In the genomic region with DNA sequence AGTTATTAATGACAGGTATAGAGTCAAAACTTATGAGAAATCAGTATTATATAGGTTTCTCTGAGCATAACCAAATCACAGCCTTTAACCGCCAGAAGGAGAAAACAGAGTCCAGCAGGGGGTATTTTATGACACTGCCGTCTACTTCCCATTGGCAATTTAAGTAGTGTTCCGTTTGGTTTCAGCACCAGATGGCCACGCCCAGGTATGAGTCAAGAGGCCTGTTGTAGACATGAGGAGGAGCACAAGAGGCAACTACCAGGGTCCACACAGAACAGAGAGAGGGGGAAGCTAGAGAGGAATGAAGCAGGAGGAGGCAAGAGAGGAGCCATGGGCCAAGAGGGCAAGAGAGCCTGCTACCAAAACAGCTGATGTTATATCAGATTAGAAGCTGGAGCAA, we compare ENCODE assay signal across 15 mouse cellular contexts. TPM values are rescaled to one million over a fixed set of nuclear protein-coding genes. Genes with fewer than 3 reads are reported as not detected.
DNase-seq lines count a peak whose midpoint lies in the region; ATAC-seq and TF ChIP-seq lines count a peak whose summit lies in the region.
"Had no signal": no experiment of that assay in that cellular context is flagged by ENCODE, and none has a peak within 500 bp of the region (broad histone marks: within the 10 kb centered on the region; RNA-seq: fewer than 3 reads in every experiment).

No protein-coding gene starts in this region.

- TF ChIP-seq POLR2A in ES-Bruce4 (IDR thresholded peaks at IDR 0.05; ENCODE audit: insufficient read depth, low read length) (no peak), myocyte (IDR thresholded peaks at IDR 0.05; ENCODE audit: insufficient read length, low read depth) (no peak)

- 48% methylated on average over 4 of the region's 4 CpGs for WGBS in liver, postnatal 0 days (ENCODE audit: insufficient replicate concordance)

- peak; percentile 69 for ATAC-seq in common myeloid progenitor, adult 5-6 weeks (replicated peaks; ENCODE audit: low read depth, poor library complexity, severe bottlenecking)
- ATAC-seq in liver, postnatal 0 days = peak; percentile 17; the same call in 1 of the 2 replicates

- DNase-seq in liver, postnatal 0 days = peak; percentile 60
- no peak for DNase-seq in cerebellum, postnatal 14 days
- DNase-seq in embryo, embryonic 9.5 days (ENCODE audit: extremely low spot score) = no peak
- no peak for DNase-seq in cerebellum, adult 11-12 months
- DNase-seq: kidney, adult 9 months; right cerebral cortex, adult 18-20 months; thymus, postnatal 25 days had no signal

- H3ac ChIP-seq in myocyte (ENCODE audit: control insufficient read depth, insufficient read length) = no peak overlapping the region

- no peak overlapping the region for H3K4me2 ChIP-seq in liver, postnatal 0 days (ENCODE audit: low read depth, low read length)
- peak overlapping the region; percentile 24 for H3K4me2 ChIP-seq in myocyte (ENCODE audit: low read depth)
- H3K4me2 ChIP-seq: heart, embryonic 12.5 days; limb, embryonic 13.5 days; midbrain, embryonic 12.5 days; neural tube, embryonic 13.5 days had no signal

- no peak overlapping the region for H3K9ac ChIP-seq in ES-Bruce4 (ENCODE audit: low read depth, poor library complexity, severe bottlenecking)
- H3K9ac ChIP-seq in liver, postnatal 0 days (replicated peaks) = no peak overlapping the region
- H3K9ac ChIP-seq: heart, embryonic 12.5 days; limb, embryonic 13.5 days; midbrain, embryonic 12.5 days; neural tube, embryonic 13.5 days had no signal

- no peaks in the 10 kb centered on the region for H3K9me3 ChIP-seq in ES-Bruce4 (replicated peaks; ENCODE audit: control insufficient read depth, insufficient read depth, low read length, poor library complexity, severe bottlenecking)
- H3K9me3 ChIP-seq in liver, postnatal 0 days (ENCODE audit: low read length) = no peaks in the 10 kb centered on the region
- H3K9me3 ChIP-seq: heart, embryonic 12.5 days; limb, embryonic 13.5 days; midbrain, embryonic 12.5 days; neural tube, embryonic 13.5 days had no signal

- H3K79me2 ChIP-seq in myocyte (ENCODE audit: control insufficient read depth, insufficient read depth) = no peaks in the 10 kb centered on the region

- H3K36me3 ChIP-seq in ES-Bruce4 (ENCODE audit: control insufficient read depth, insufficient read depth, low read length, poor library complexity, severe bottlenecking) = no peaks in the 10 kb centered on the region
- H3K36me3 ChIP-seq in liver, postnatal 0 days (replicated peaks; ENCODE audit: insufficient read depth, low read length) = no peaks in the 10 kb centered on the region
- H3K36me3 ChIP-seq in myocyte (ENCODE audit: control insufficient read depth, insufficient read depth) = no peaks in the 10 kb centered on the region
- H3K36me3 ChIP-seq: heart, embryonic 12.5 days; limb, embryonic 13.5 days; midbrain, embryonic 12.5 days; neural tube, embryonic 13.5 days had no signal

- TF ChIP-seq CTCF in ES-Bruce4 (IDR thresholded peaks at IDR 0.05; ENCODE audit: low read depth, low read length) = no peak
- no peak for TF ChIP-seq CTCF in liver, postnatal 0 days (IDR thresholded peaks at IDR 0.05; ENCODE audit: low read depth)

- H3K27me3 ChIP-seq in ES-Bruce4 (ENCODE audit: control insufficient read depth, insufficient read depth, low read length, poor library complexity, severe bottlenecking) (no peaks in the 10 kb centered on the region), myocyte (ENCODE audit: control insufficient read depth, insufficient read depth, insufficient read length) (peaks cover 12% of the 10 kb centered on the region)
- H3K27me3 ChIP-seq in liver, postnatal 0 days (ENCODE audit: insufficient read depth, low read length) = no peaks in the 10 kb centered on the region
- H3K27me3 ChIP-seq: limb, embryonic 13.5 days had no signal

- peak overlapping the region; percentile 37; the same call in 1 of the 2 replicates for H3K27ac ChIP-seq in ES-Bruce4 (ENCODE audit: insufficient read depth, low read length)
- H3K27ac ChIP-seq in liver, postnatal 0 days (ENCODE audit: low read depth) = peak overlapping the region; percentile 59; the same call in 1 of the 2 replicates
- H3K27ac ChIP-seq: limb, embryonic 13.5 days; midbrain, embryonic 12.5 days; neural tube, embryonic 13.5 days had no signal

- peaks cover 2% of the 10 kb centered on the region for H3K4me1 ChIP-seq in ES-Bruce4 (ENCODE audit: control insufficient read depth, insufficient read depth, low read length)
- H3K4me1 ChIP-seq in liver, postnatal 0 days (ENCODE audit: insufficient read depth) = peaks cover 9% of the 10 kb centered on the region; the same call in 1 of the 2 replicates
- H3K4me1 ChIP-seq: heart, embryonic 12.5 days; limb, embryonic 13.5 days; midbrain, embryonic 12.5 days; neural tube, embryonic 13.5 days had no signal

- no peak for TF ChIP-seq EP300 in ES-Bruce4 (IDR thresholded peaks at IDR 0.05; ENCODE audit: insufficient read depth, low read depth, low read length)
- no peak for TF ChIP-seq EP300 in liver, postnatal 0 days (IDR thresholded peaks at IDR 0.05; ENCODE audit: low read depth)

- H3K4me3 ChIP-seq in ES-Bruce4 (ENCODE audit: low read depth, low read length) (no peak overlapping the region), myocyte (no peak overlapping the region)
- H3K4me3 ChIP-seq in liver, postnatal 0 days (ENCODE audit: low read depth, low read length) = no peak overlapping the region
- H3K4me3 ChIP-seq: erythroblast, embryonic 14.5 days; heart, embryonic 12.5 days; limb, embryonic 13.5 days; midbrain, embryonic 12.5 days; neural tube, embryonic 13.5 days had no signal

TF ChIP-seq in myocyte, 11 proteins besides CTCF, POLR2A, EP300 and RAD21:
- TF ChIP-seq USF1 (IDR thresholded peaks at IDR 0.05; ENCODE audit: low read depth) (no peak), TCF3 (IDR thresholded peaks at IDR 0.05; ENCODE audit: insufficient read length, low read depth) (no peak), E2F4 (IDR thresholded peaks at IDR 0.05; ENCODE audit: insufficient read depth) (no peak), REST (IDR thresholded peaks at IDR 0.05; ENCODE audit: insufficient read depth, insufficient read length) (no peak), SRF (IDR thresholded peaks at IDR 0.05; ENCODE audit: control insufficient read depth, insufficient read length, low read depth) (no peak), MYOD1 (IDR thresholded peaks at IDR 0.05; ENCODE audit: control insufficient read depth in 1 of 3, insufficient read length in 2 of 3, low read depth in 2 of 3) (no peak), TCF12 (IDR thresholded peaks at IDR 0.05; ENCODE audit: insufficient read depth, poor library complexity, severe bottlenecking) (no peak), MYOG (IDR thresholded peaks at IDR 0.05; ENCODE audit: control insufficient read depth in 1 of 3, insufficient read depth in 1 of 3, insufficient read length in 2 of 3, low read depth in 2 of 3) (no peak), POLR2AphosphoS2 (IDR thresholded peaks at IDR 0.05; ENCODE audit: insufficient read length, low read depth) (no peak), CEBPB (IDR thresholded peaks at IDR 0.05; ENCODE audit: insufficient read depth, poor library complexity, severe bottlenecking) (no peak), MAX (IDR thresholded peaks at IDR 0.05; ENCODE audit: low read depth) (no peak)

RNA-seq across cellular contexts. Expression of a gene that starts 12.4 kb away (rescaled TPM):
- polyA plus RNA-seq in ES-Bruce4 (2011; ENCODE audit: insufficient read depth, insufficient read length, low read depth, missing spikeins) (210 and 226 TPM in 2 replicates), myocyte (2012; fragmentation: generic; extraction: Trizol) (259 TPM)
- 295 and 302 TPM in 2 replicates for total RNA-seq in common myeloid progenitor, adult 5-6 weeks (2017)
- 246 and 265 TPM in 2 replicates for polyA plus RNA-seq in liver, postnatal 0 days (2015; fragmentation: Nextera tagmentation; extraction: Ambion mirVana)

RNA-seq across cellular contexts. Expression of a gene that starts 34.4 kb away (rescaled TPM):
- polyA plus RNA-seq in ES-Bruce4 (2011; ENCODE audit: insufficient read depth, insufficient read length, low read depth, missing spikeins) = 36.7 and 45.4 TPM in 2 replicates
- 11.4 and 12.7 TPM in 2 replicates for total RNA-seq in common myeloid progenitor, adult 5-6 weeks (2017)
- 17.4 and 18.2 TPM in 2 replicates for polyA plus RNA-seq in liver, postnatal 0 days (2015; fragmentation: Nextera tagmentation; extraction: Ambion mirVana)
- polyA plus RNA-seq in myocyte (2012; fragmentation: generic; extraction: Trizol) = 16.3 TPM

RNA-seq across cellular contexts. Expression of a gene that starts 40.9 kb away (rescaled TPM):
- polyA plus RNA-seq in ES-Bruce4 (2011; ENCODE audit: insufficient read depth, insufficient read length, low read depth, missing spikeins) (39.8 and 46.0 TPM in 2 replicates), myocyte (2012; fragmentation: generic; extraction: Trizol) (0.44 TPM)
- total RNA-seq in common myeloid progenitor, adult 5-6 weeks (2017) = 1.1 TPM in 1 of 2 replicates, not detected in the other
- 22.2 and 25.4 TPM in 2 replicates for polyA plus RNA-seq in liver, postnatal 0 days (2015; fragmentation: Nextera tagmentation; extraction: Ambion mirVana)

RNA-seq across cellular contexts. Expression of a gene that starts 49.7 kb away (rescaled TPM):
- 1.3 and 2.2 TPM in 2 replicates for polyA plus RNA-seq in ES-Bruce4 (2011; ENCODE audit: insufficient read depth, insufficient read length, low read depth, missing spikeins)
- not detected in 2 replicates for total RNA-seq in common myeloid progenitor, adult 5-6 weeks (2017)
- not detected in 2 replicates for polyA plus RNA-seq in liver, postnatal 0 days (2015; fragmentation: Nextera tagmentation; extraction: Ambion mirVana)
- 0.25 TPM for polyA plus RNA-seq in myocyte (2012; fragmentation: generic; extraction: Trizol)
- polyA plus RNA-seq: erythroblast, embryonic 14.5 days had no signal

RNA-seq across cellular contexts. Expression of a gene that starts 52.0 kb away (rescaled TPM):
- polyA plus RNA-seq in ES-Bruce4 (2011; ENCODE audit: insufficient read depth, insufficient read length, low read depth, missing spikeins) (7.0 and 8.2 TPM in 2 replicates), myocyte (2012; fragmentation: generic; extraction: Trizol) (12.5 TPM)
- total RNA-seq in common myeloid progenitor, adult 5-6 weeks (2017) = 7.4 and 9.0 TPM in 2 replicates
- polyA plus RNA-seq in liver, postnatal 0 days (2015; fragmentation: Nextera tagmentation; extraction: Ambion mirVana) = 9.2 and 11.9 TPM in 2 replicates

Comparison
In these comparisons a context has a peak if more than half of its experiments do, and no peak if none do; other contexts are left out.
1. RNA of a gene that starts 40.9 kb away (polyA plus RNA-seq): 39.8 to 46.0 TPM in ES-Bruce4 and 22.2 to 25.4 TPM in liver, postnatal 0 days; 0.44 TPM in myocyte (single experiment); every median in the first group is over 10 times any median in the second.